Comparison of ENCODE assay signal across 11 mouse cellular contexts in genomic region chr6:91221094-91221493, GRCm38 (mm10). TPM values are rescaled to one million over a fixed set of nuclear protein-coding genes. Genes with fewer than 3 reads are reported as not detected.
DNase-seq lines count a peak whose midpoint lies in the region; ATAC-seq and TF ChIP-seq lines count a peak whose summit lies in the region.
"Had no signal": no experiment of that assay in that cellular context is flagged by ENCODE, and none has a peak within 500 bp of the region (broad histone marks: within the 10 kb centered on the region; RNA-seq: fewer than 3 reads in every experiment).

No protein-coding gene starts in this region.

- no peaks in the 10 kb centered on the region for H3K9me3 ChIP-seq in hindbrain, embryonic 10.5 days
- H3K9me3 ChIP-seq in hindbrain, postnatal 0 days (ENCODE audit: low read length), result no peaks in the 10 kb centered on the region
- no peaks in the 10 kb centered on the region for H3K9me3 ChIP-seq in embryonic facial prominence, embryonic 14.5 days (ENCODE audit: control insufficient read depth, low read length)
- H3K9me3 ChIP-seq: liver, embryonic 15.5 days had no signal

- no peak overlapping the region for H3K4me2 ChIP-seq in hindbrain, postnatal 0 days (ENCODE audit: low read depth, low read length)
- no peak overlapping the region for H3K4me2 ChIP-seq in embryonic facial prominence, embryonic 14.5 days (ENCODE audit: low read depth, low read length)
- H3K4me2 ChIP-seq: liver, embryonic 15.5 days had no signal

- no peak overlapping the region for H3K4me3 ChIP-seq in hindbrain, embryonic 10.5 days
- H3K4me3 ChIP-seq in hindbrain, postnatal 0 days (ENCODE audit: low read length), result no peak overlapping the region
- no peak overlapping the region for H3K4me3 ChIP-seq in embryonic facial prominence, embryonic 14.5 days (ENCODE audit: low read depth, low read length)
- no peak overlapping the region for H3K4me3 ChIP-seq in cerebellum, adult 2 months (replicated peaks; ENCODE audit: insufficient read depth, low read depth, low read length)
- H3K4me3 ChIP-seq: liver, embryonic 15.5 days had no signal

- H3K9ac ChIP-seq in hindbrain, postnatal 0 days (replicated peaks; ENCODE audit: low read length), result no peak overlapping the region
- no peak overlapping the region for H3K9ac ChIP-seq in embryonic facial prominence, embryonic 14.5 days (ENCODE audit: low read depth, low read length)
- H3K9ac ChIP-seq: liver, embryonic 15.5 days had no signal

- no peaks in the 10 kb centered on the region; the same call in 1 of the 2 replicates for H3K27me3 ChIP-seq in hindbrain, embryonic 10.5 days (ENCODE audit: insufficient read depth, poor library complexity, severe bottlenecking)
- H3K27me3 ChIP-seq in hindbrain, postnatal 0 days (ENCODE audit: insufficient read depth, low read length), result no peaks in the 10 kb centered on the region
- no peaks in the 10 kb centered on the region for H3K27me3 ChIP-seq in embryonic facial prominence, embryonic 14.5 days (replicated peaks; ENCODE audit: control insufficient read depth, insufficient read depth, low read length)
- H3K27me3 ChIP-seq in cerebellum, adult 2 months (ENCODE audit: control insufficient read depth, insufficient read depth, low read length), result no peaks in the 10 kb centered on the region

- TF ChIP-seq CTCF in hindbrain, postnatal 0 days (IDR thresholded peaks at IDR 0.05; ENCODE audit: low read depth), result no peak
- no peak for TF ChIP-seq CTCF in cerebellum, adult 2 months (IDR thresholded peaks at IDR 0.05; ENCODE audit: borderline replicate concordance, insufficient read depth, low read depth, low read length)

- 3% methylated on average over 3 of the region's 3 CpGs for WGBS in hindbrain, embryonic 10.5 days
- 15% methylated on average over 3 of the region's 3 CpGs for WGBS in hindbrain, postnatal 0 days
- 5% methylated on average over 3 of the region's 3 CpGs for WGBS in embryonic facial prominence, embryonic 14.5 days
- WGBS in cerebellum, adult 2 months, result 89% methylated on average over 3 of the region's 3 CpGs

- ATAC-seq in hindbrain, postnatal 0 days, result no peak
- no peak for ATAC-seq in embryonic facial prominence, embryonic 14.5 days (ENCODE audit: low read depth)

- 0 out of 2 replicates have a peak overlapping the region, but pooled peaks have one; percentile 13 for H3K27ac ChIP-seq in hindbrain, embryonic 10.5 days
- no peak overlapping the region for H3K27ac ChIP-seq in hindbrain, postnatal 0 days
- peak overlapping the region; percentile 61; the same call in 1 of the 2 replicates for H3K27ac ChIP-seq in embryonic facial prominence, embryonic 14.5 days (replicated peaks; ENCODE audit: low read depth, low read length)
- H3K27ac ChIP-seq in cerebellum, adult 2 months (ENCODE audit: insufficient read depth, low read length), result no peak overlapping the region
- H3K27ac ChIP-seq: liver, embryonic 15.5 days had no signal

- peaks cover 30% of the 10 kb centered on the region for H3K4me1 ChIP-seq in hindbrain, embryonic 10.5 days (replicated peaks)
- H3K4me1 ChIP-seq in hindbrain, postnatal 0 days (ENCODE audit: insufficient read depth, low read length), result peaks cover 8% of the 10 kb centered on the region; the same call in 1 of the 2 replicates
- peaks cover 36% of the 10 kb centered on the region for H3K4me1 ChIP-seq in embryonic facial prominence, embryonic 14.5 days (ENCODE audit: control insufficient read depth, insufficient read depth, low read length)
- peaks cover 15% of the 10 kb centered on the region for H3K4me1 ChIP-seq in cerebellum, adult 2 months (ENCODE audit: control insufficient read depth, insufficient read depth, low read length)
- H3K4me1 ChIP-seq: liver, embryonic 15.5 days had no signal

- no peak for TF ChIP-seq POLR2A in cerebellum, adult 2 months (IDR thresholded peaks at IDR 0.05; ENCODE audit: borderline replicate concordance, insufficient read depth, low read length)

- no peaks in the 10 kb centered on the region for H3K36me3 ChIP-seq in hindbrain, embryonic 10.5 days
- no peaks in the 10 kb centered on the region for H3K36me3 ChIP-seq in hindbrain, postnatal 0 days (ENCODE audit: insufficient read depth, low read length)
- no peaks in the 10 kb centered on the region for H3K36me3 ChIP-seq in embryonic facial prominence, embryonic 14.5 days (ENCODE audit: control insufficient read depth, insufficient read depth, low read length)
- H3K36me3 ChIP-seq: liver, embryonic 15.5 days had no signal

- no peak for DNase-seq in hindbrain, embryonic 10.5 days (ENCODE audit: low spot score)
- DNase-seq in hindbrain, postnatal 0 days (ENCODE audit: low spot score), result no peak
- peak; percentile 12 for DNase-seq in urinary bladder, postnatal 14 days (ENCODE audit: low spot score)
- no peak for DNase-seq in urinary bladder, postnatal 10 days (ENCODE audit: low spot score)
- DNase-seq in embryonic facial prominence, embryonic 14.5 days (ENCODE audit: low spot score), result peak; percentile 45
- peak; percentile 68 for DNase-seq in yolk sac, embryonic 10.5 days (ENCODE audit: low spot score)
- DNase-seq in cerebellum, adult 2 months, result no peak
- DNase-seq in spleen, postnatal 14 days (ENCODE audit: low spot score in 2 of 2), result no peak
- DNase-seq: right cerebral cortex, postnatal 14 days had no signal

RNA-seq across cellular contexts. Expression of gene Fbln2, which starts 8.8 kb away (rescaled TPM):
- 28.5 and 32.2 TPM in 2 replicates for polyA plus RNA-seq in hindbrain, embryonic 10.5 days (2016; fragmentation: Nextera tagmentation; extraction: Ambion mirVana)
- 50.6 and 50.9 TPM in 2 replicates for total RNA-seq in hindbrain, postnatal 0 days (2014; rRNA removed)
- 18.5 and 21.2 TPM in 2 replicates for polyA plus RNA-seq in hindbrain, postnatal 0 days (2015; fragmentation: Nextera tagmentation; extraction: Ambion mirVana)
- polyA plus RNA-seq in embryonic facial prominence, embryonic 14.5 days (2014; fragmentation: Nextera tagmentation; extraction: Ambion mirVana), result 202 and 230 TPM in 2 replicates
- polyA plus RNA-seq in cerebellum, adult 2 months (2012; rRNA removed), result 3.3 and 4.0 TPM in 2 replicates
- total RNA-seq: monocyte, adult 5-6 weeks had no signal

Comparison
In these comparisons a context has a peak if more than half of its experiments do, and no peak if none do; other contexts are left out.
1. DNase-seq: peak in urinary bladder, postnatal 14 days (single experiment), embryonic facial prominence, embryonic 14.5 days (single experiment) and yolk sac, embryonic 10.5 days (single experiment); none in hindbrain, embryonic 10.5 days (single experiment), hindbrain, postnatal 0 days (single experiment), urinary bladder, postnatal 10 days (single experiment), cerebellum, adult 2 months (0 of 2) and spleen, postnatal 14 days (0 of 2).
2. H3K27ac ChIP-seq: peak in hindbrain, embryonic 10.5 days (single experiment) and embryonic facial prominence, embryonic 14.5 days (single experiment); none in hindbrain, postnatal 0 days (single experiment) and cerebellum, adult 2 months (single experiment).